Mouse (Mus musculus) intestine, embryonic 14.5 days (tissue): ENCODE data around the gene Prpf8. TPM values are rescaled to one million over a fixed set of nuclear protein-coding genes. Genes with fewer than 3 reads are reported as not detected.

Experiments
- ATAC-seq: fragments of 200-750 bp; cut with Nextera tagmentation; replicated peaks from 2 replicates; pipeline ENCODE4 v1.8.0; 2017; ENCODE audit warnings: low read depth, moderate number of reproducible peaks, moderate TSS enrichment, moderate library complexity; ENCODE audit not compliant: low FRiP score, low TSS enrichment
- DNase-seq: peaks from one replicate; pipeline ENCODE4 v3.0.0-alpha.2; 2018; ENCODE audit warnings: low spot score
- H3K27ac ChIP-seq: fragments of 300-500 bp; sonication (generic); 2 replicates; pipeline ENCODE4 v1.5.1; 2014; ENCODE audit warnings: low read depth, mild to moderate bottlenecking, control low read depth
- H3K27me3 ChIP-seq: fragments of 300-500 bp; sonication (generic); replicated peaks from 2 replicates; pipeline ENCODE4 v1.6.1; 2014; ENCODE audit warnings: low read length, control low read depth; ENCODE audit not compliant: control insufficient read depth, insufficient read depth
- H3K36me3 ChIP-seq: fragments of 300-500 bp; sonication (generic); 2 replicates; pipeline ENCODE4 v1.6.1; 2014; ENCODE audit warnings: low read length, control low read depth; ENCODE audit not compliant: control insufficient read depth, insufficient read depth
- H3K4me1 ChIP-seq: fragments of 300-500 bp; sonication (generic); replicated peaks from 2 replicates; pipeline ENCODE4 v1.6.1; 2014; ENCODE audit warnings: low read length, control low read depth, mixed read lengths; ENCODE audit not compliant: control insufficient read depth, insufficient read depth
- H3K4me2 ChIP-seq: fragments of 300-500 bp; sonication (generic); 2 replicates; pipeline ENCODE4 v1.6.1; 2014; ENCODE audit warnings: low read length
- H3K4me3 ChIP-seq: fragments of 300-500 bp; sonication (generic); 2 replicates; pipeline ENCODE4 v1.5.1; 2014; ENCODE audit warnings: low read depth, low read length, control low read depth, mixed read lengths
- H3K9ac ChIP-seq: fragments of 300-500 bp; sonication (generic); 2 replicates; pipeline ENCODE4 v1.6.1; 2014; ENCODE audit warnings: mild to moderate bottlenecking, low read length
- H3K9me3 ChIP-seq: fragments of 300-500 bp; sonication (generic); 2 replicates; pipeline ENCODE4 v1.6.1; 2016; ENCODE audit warnings: low read length, control low read depth; ENCODE audit not compliant: control insufficient read depth
- WGBS: fragments of 180-500 bp; shearing (Covaris S2); extraction: QIAGEN DNeasy Blood & Tissue Kit; methylation state at CpG from one replicate; pipeline ENCODE4 v1.1.7; 2014; 5-methylcytosine and 5-hydroxymethylcytosine counted together
- polyA plus RNA-seq: library from polyadenylated mRNA; unstranded; fragments of >200 nt; fragmentation: Nextera tagmentation; extraction: Ambion mirVana; gene quantifications from 2 replicates; pipeline ENCODE4 v1.2.1, GENCODE M21; 2014

Gene Prpf8
- polyA plus RNA-seq, 1 experiment from 2014 or later = 86.9 TPM

GRCm38 (mm10) chr11:75531469-75532242 lies 45.0 kb downstream of the Prpf8 start, which contains the start of gene Slc43a2:
Gene Slc43a2 (plus strand): TSS chr11:75531694.
- Histone ChIP-seq H3K9me3 (no peaks in the 10 kb centered on the region), H3K36me3 (no peaks in the 10 kb centered on the region), H3K4me2 (peak within 1 kb of the TSS; percentile 100), H3K9ac (peak within 1 kb of the TSS; percentile 76), H3K27ac (peak within 1 kb of the TSS; percentile 87), H3K4me1 (peaks cover 4% of the 10 kb centered on the region), H3K4me3 (peak within 1 kb of the TSS; percentile 69), H3K27me3 (no peaks in the 10 kb centered on the region)
- under 1% methylated on average over 62 of the region's 62 CpGs for WGBS
- peak; percentile 93 for ATAC-seq
- DNase-seq = peak; percentile 96

- Histone ChIP-seq H3K9ac (peak overlapping the region; percentile 76), H3K4me2 (peak overlapping the region; percentile 100), H3K4me1 (peaks cover 6% of the 10 kb centered on the region), H3K27ac (no peak overlapping the region), H3K4me3 (peak overlapping the region; percentile 69), H3K27me3 (no peaks in the 10 kb centered on the region), H3K36me3 (no peaks in the 10 kb centered on the region), H3K9me3 (no peaks in the 10 kb centered on the region)
- WGBS = 15% methylated on average over 38 of the region's 38 CpGs
- ATAC-seq = 0 out of 2 replicates have a peak, but pooled peaks have one; percentile 21
- DNase-seq = peak; percentile 64
Measured at GRCm38 (mm10) chr11:75532340-75533277, 46.0 kb downstream of the Prpf8 start.

DNA sequence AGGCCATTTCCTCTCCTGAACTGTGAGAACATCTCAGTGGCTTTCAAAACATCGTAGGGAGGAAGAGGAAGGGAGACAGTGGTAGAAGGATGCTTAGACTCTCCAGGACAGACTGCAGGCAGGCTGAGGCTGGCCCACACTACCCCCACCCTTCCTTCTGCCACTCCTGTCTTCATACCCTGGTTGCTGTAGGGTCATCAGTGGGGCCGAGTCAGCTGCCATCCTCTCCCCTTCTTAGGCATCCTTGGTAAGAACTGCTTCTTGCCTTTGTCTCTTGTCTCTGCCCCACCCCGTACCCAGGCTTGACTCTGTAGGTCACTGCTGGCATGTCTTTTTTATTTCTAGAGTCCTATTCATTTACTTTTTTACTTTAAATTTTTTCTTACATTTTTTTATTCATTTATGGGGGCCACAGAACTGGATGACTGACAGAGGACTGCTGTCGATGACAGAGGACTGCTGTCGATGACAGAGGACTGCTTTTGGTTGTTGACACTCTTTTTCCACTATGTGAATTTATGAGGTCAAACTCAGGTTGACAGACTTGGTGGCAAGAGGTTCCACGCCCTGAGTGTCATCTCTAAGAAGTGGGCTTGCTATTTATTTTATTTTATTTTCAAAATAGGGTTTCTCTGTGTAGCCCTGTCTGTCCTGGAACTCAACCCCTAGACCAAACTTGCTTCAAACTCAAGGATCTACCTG lies 46.8 kb downstream of the Prpf8 start:
- 73% methylated on average over 6 of the region's 6 CpGs for WGBS
- Histone ChIP-seq H3K9me3 (no peaks in the 10 kb centered on the region), H3K4me3 (no peak overlapping the region), H3K4me1 (peaks cover 12% of the 10 kb centered on the region), H3K4me2 (peak overlapping the region; percentile 100; the same call in 1 of the 2 replicates), H3K36me3 (no peaks in the 10 kb centered on the region), H3K9ac (no peak overlapping the region; the same call in 1 of the 2 replicates), H3K27me3 (no peaks in the 10 kb centered on the region), H3K27ac (no peak overlapping the region)
- DNase-seq (no peak), ATAC-seq (no peak)

DNA sequence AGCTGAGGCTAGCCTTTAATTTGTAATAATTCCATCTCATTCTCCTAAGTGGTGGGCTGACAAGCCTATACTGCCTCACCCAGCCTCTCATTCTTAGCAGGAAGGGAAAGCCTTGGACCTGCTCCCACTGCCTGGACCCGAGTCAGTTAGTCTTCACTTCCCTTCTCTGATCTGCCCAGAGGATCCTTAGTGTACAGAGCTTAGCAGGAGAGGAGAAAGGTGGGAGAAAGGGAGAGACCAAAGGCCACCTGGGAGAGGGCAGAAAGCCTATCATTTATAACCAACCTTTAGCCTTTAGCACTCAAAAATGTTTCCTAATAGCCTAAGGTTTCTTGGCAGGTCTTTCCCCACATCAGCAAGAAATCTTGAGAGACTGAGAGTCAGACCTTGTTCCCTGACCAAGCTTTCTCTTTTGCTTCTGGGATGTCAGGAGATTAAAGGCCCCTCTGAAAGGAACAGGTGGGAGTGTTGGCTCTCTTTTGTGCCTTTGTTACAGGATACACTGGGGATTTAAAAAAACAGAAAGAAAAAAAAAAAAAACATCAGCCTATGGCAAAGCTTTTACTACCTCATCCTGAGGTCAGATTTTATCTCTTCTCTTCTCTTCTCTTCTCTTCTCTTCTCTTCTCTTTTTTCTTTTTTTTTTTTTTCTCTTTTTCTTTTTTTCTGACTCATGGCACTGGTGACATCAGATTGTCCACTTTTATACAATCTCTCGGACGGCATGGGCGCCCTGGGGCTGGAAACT lies 47.8 kb downstream of the Prpf8 start:
- no peak overlapping the region for H3K27ac ChIP-seq
- no peak overlapping the region for H3K4me2 ChIP-seq
- DNase-seq (no peak), ATAC-seq (no peak)
- no peaks in the 10 kb centered on the region for H3K9me3 ChIP-seq
- H3K36me3 ChIP-seq = no peaks in the 10 kb centered on the region
- no peak overlapping the region for H3K9ac ChIP-seq
- WGBS = 57% methylated on average over 4 of the region's 4 CpGs
- H3K27me3 ChIP-seq = no peaks in the 10 kb centered on the region
- no peak overlapping the region for H3K4me3 ChIP-seq
- peaks cover 12% of the 10 kb centered on the region for H3K4me1 ChIP-seq

- no peak for ATAC-seq
- no peak overlapping the region for H3K4me2 ChIP-seq
- no peaks in the 10 kb centered on the region for H3K9me3 ChIP-seq
- DNase-seq = no peak
- H3K4me3 ChIP-seq = no peak overlapping the region
- no peaks in the 10 kb centered on the region for H3K27me3 ChIP-seq
- peaks cover 12% of the 10 kb centered on the region for H3K4me1 ChIP-seq
- WGBS = 44% methylated on average over 13 of the region's 13 CpGs
- no peaks in the 10 kb centered on the region for H3K36me3 ChIP-seq
- H3K9ac ChIP-seq = no peak overlapping the region
- no peak overlapping the region for H3K27ac ChIP-seq
Measured at GRCm38 (mm10) chr11:75535106-75535795, 48.6 kb downstream of the Prpf8 start.

GRCm38 (mm10) chr11:75536255-75537024 lies 49.8 kb downstream of the Prpf8 start:
- Histone ChIP-seq H3K9me3 (no peaks in the 10 kb centered on the region), H3K4me2 (no peak overlapping the region), H3K27ac (no peak overlapping the region), H3K36me3 (no peaks in the 10 kb centered on the region), H3K4me3 (no peak overlapping the region), H3K9ac (no peak overlapping the region), H3K4me1 (peaks cover 12% of the 10 kb centered on the region), H3K27me3 (no peaks in the 10 kb centered on the region)
- no peak for DNase-seq
- WGBS = 88% methylated on average over 11 of the region's 12 CpGs
- no peak for ATAC-seq

- Histone ChIP-seq H3K4me3 (no peak overlapping the region), H3K27me3 (no peaks in the 10 kb centered on the region), H3K9ac (no peak overlapping the region), H3K27ac (no peak overlapping the region), H3K9me3 (no peaks in the 10 kb centered on the region), H3K4me2 (no peak overlapping the region), H3K36me3 (no peaks in the 10 kb centered on the region), H3K4me1 (peaks cover 12% of the 10 kb centered on the region)
- WGBS = 83% methylated on average over 8 of the region's 8 CpGs
- ATAC-seq (no peak), DNase-seq (no peak)
Measured at GRCm38 (mm10) chr11:75537025-75537414, 50.4 kb downstream of the Prpf8 start.
